Mouse (Mus musculus) hindbrain, embryonic 14.5 days (tissue): ENCODE data around the gene A4galt. TPM values are rescaled to one million over a fixed set of nuclear protein-coding genes. Genes with fewer than 3 reads are reported as not detected.

Experiments used
- ATAC-seq: fragments of 200-750 bp; cut with Nextera tagmentation; 2 replicates; pipeline ENCODE4 v1.8.0; 2017; ENCODE audit warnings: moderate number of reproducible peaks, mild to moderate bottlenecking, moderate TSS enrichment, moderate library complexity; ENCODE audit not compliant: low FRiP score
- DNase-seq: peaks from one replicate; pipeline ENCODE4 v3.0.0-alpha.2; 2015; ENCODE audit warnings: low spot score
- H3K27ac ChIP-seq: fragments of 300-500 bp; sonication (generic); 2 replicates; pipeline ENCODE4 v1.5.1; 2014; ENCODE audit warnings: mild to moderate bottlenecking, moderate library complexity
- H3K27me3 ChIP-seq: fragments of 300-500 bp; sonication (generic); 2 replicates; pipeline ENCODE4 v1.6.1; 2014; ENCODE audit warnings: mild to moderate bottlenecking, low read length, mixed read lengths; ENCODE audit not compliant: control insufficient read depth, insufficient read depth
- H3K36me3 ChIP-seq: fragments of 300-500 bp; sonication (generic); replicated peaks from 2 replicates; pipeline ENCODE4 v1.6.1; 2014; ENCODE audit not compliant: control insufficient read depth, insufficient read depth
- H3K4me1 ChIP-seq: fragments of 300-500 bp; sonication (generic); replicated peaks from 2 replicates; pipeline ENCODE4 v1.6.1; 2014; ENCODE audit warnings: antibody characterized with exemption, low read length, mixed read lengths; ENCODE audit not compliant: control insufficient read depth, insufficient read depth
- H3K4me2 ChIP-seq: fragments of 300-500 bp; sonication (generic); replicated peaks from 2 replicates; pipeline ENCODE4 v1.6.1; 2014; ENCODE audit warnings: mild to moderate bottlenecking, moderate library complexity
- H3K4me3 ChIP-seq: fragments of 300-500 bp; sonication (generic); replicated peaks from 2 replicates; pipeline ENCODE4 v1.5.1; 2014; ENCODE audit warnings: mild to moderate bottlenecking, low read length
- H3K9ac ChIP-seq: fragments of 300-500 bp; sonication (generic); 2 replicates; pipeline ENCODE4 v1.6.1; 2014
- H3K9me3 ChIP-seq: fragments of 300-500 bp; sonication (generic); 2 replicates; pipeline ENCODE4 v1.6.1; 2016; ENCODE audit warnings: low read length; ENCODE audit not compliant: control insufficient read depth
- WGBS: fragments of 180-500 bp; shearing (Covaris S2); extraction: QIAGEN DNeasy Blood & Tissue Kit; methylation state at CpG from one replicate; pipeline ENCODE4 v1.1.7; 2014; 5-methylcytosine and 5-hydroxymethylcytosine counted together
- polyA plus RNA-seq: library from polyadenylated mRNA; unstranded; fragments of >200 nt; fragmentation: Nextera tagmentation; extraction: Ambion mirVana; gene quantifications from 2 replicates; pipeline ENCODE4 v1.2.1, GENCODE M21; 2014

Gene A4galt
- polyA plus RNA-seq, 1 experiment from 2014 or later: 4.2 TPM

GRCm38 (mm10) chr15:83255191-83255782, 3.7 kb upstream of the A4galt start:
- DNase-seq (no peak), ATAC-seq (no peak)
- H3K4me3 ChIP-seq: no peak overlapping the region
- 89% methylated on average over 4 of the region's 4 CpGs for WGBS
- no peak overlapping the region for H3K4me2 ChIP-seq
- peaks cover 9% of the 10 kb centered on the region; the same call in 1 of the 2 replicates for H3K4me1 ChIP-seq
- H3K36me3 ChIP-seq: no peaks in the 10 kb centered on the region
- no peak overlapping the region for H3K27ac ChIP-seq
- H3K27me3 ChIP-seq: peaks cover 26% of the 10 kb centered on the region
- no peak overlapping the region for H3K9ac ChIP-seq
- no peaks in the 10 kb centered on the region for H3K9me3 ChIP-seq

- H3K27me3 ChIP-seq: peaks cover 32% of the 10 kb centered on the region
- H3K4me1 ChIP-seq: peaks cover 9% of the 10 kb centered on the region; the same call in 1 of the 2 replicates
- H3K4me3 ChIP-seq: no peak overlapping the region
- no peak overlapping the region for H3K9ac ChIP-seq
- no peak for ATAC-seq
- no peak for DNase-seq
- H3K27ac ChIP-seq: no peak overlapping the region
- 82% methylated on average over 10 of the region's 10 CpGs for WGBS
- H3K9me3 ChIP-seq: no peaks in the 10 kb centered on the region
- H3K36me3 ChIP-seq: no peaks in the 10 kb centered on the region
- H3K4me2 ChIP-seq: no peak overlapping the region
These were observed 2.9 kb upstream of the A4galt start for GRCm38 (mm10) chr15:83254372-83255070.

DNA sequence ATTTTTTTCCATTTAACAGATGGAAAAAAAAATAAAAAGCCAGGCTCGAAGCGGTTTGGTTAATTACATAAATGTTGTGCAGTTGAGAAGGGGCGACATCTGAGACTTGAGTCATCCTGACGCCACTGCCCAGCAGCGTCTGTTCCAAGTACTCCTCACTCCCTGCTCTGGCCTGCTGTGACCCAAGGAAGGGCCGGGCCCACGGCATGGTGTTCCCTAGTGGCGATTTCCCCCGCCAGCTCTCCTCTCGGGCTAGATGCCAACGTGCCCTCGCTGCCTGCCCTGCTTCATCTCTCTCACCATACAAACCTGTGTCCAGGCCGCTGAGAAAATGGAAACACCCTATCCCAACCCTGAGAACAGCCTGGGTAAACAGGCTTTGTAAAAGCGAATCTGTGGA, 486 bp upstream of the A4galt start:
- no peaks in the 10 kb centered on the region for H3K9me3 ChIP-seq
- H3K4me3 ChIP-seq: 0 out of 2 replicates have a peak overlapping the region, but pooled peaks have one; percentile 45
- H3K27ac ChIP-seq: no peak overlapping the region
- ATAC-seq (no peak), DNase-seq (no peak)
- H3K4me2 ChIP-seq: 0 out of 2 replicates have a peak overlapping the region, but pooled peaks have one; percentile 90
- H3K27me3 ChIP-seq: peaks cover 36% of the 10 kb centered on the region
- WGBS: 74% methylated on average over 14 of the region's 14 CpGs
- H3K9ac ChIP-seq: no peak overlapping the region
- H3K36me3 ChIP-seq: no peaks in the 10 kb centered on the region
- peaks cover 9% of the 10 kb centered on the region; the same call in 1 of the 2 replicates for H3K4me1 ChIP-seq

GRCm38 (mm10) chr15:83250651-83251175, 861 bp downstream of the A4galt start:
- peak overlapping the region; percentile 45 for H3K4me3 ChIP-seq
- DNase-seq (no peak), ATAC-seq (no peak)
- peak overlapping the region; percentile 90 for H3K4me2 ChIP-seq
- no peaks in the 10 kb centered on the region for H3K9me3 ChIP-seq
- H3K27ac ChIP-seq: no peak overlapping the region
- no peaks in the 10 kb centered on the region for H3K36me3 ChIP-seq
- peaks cover 36% of the 10 kb centered on the region for H3K27me3 ChIP-seq
- peak overlapping the region; percentile 55 for H3K9ac ChIP-seq
- 2% methylated on average over 20 of the region's 20 CpGs for WGBS
- H3K4me1 ChIP-seq: peaks cover 9% of the 10 kb centered on the region; the same call in 1 of the 2 replicates

DNA sequence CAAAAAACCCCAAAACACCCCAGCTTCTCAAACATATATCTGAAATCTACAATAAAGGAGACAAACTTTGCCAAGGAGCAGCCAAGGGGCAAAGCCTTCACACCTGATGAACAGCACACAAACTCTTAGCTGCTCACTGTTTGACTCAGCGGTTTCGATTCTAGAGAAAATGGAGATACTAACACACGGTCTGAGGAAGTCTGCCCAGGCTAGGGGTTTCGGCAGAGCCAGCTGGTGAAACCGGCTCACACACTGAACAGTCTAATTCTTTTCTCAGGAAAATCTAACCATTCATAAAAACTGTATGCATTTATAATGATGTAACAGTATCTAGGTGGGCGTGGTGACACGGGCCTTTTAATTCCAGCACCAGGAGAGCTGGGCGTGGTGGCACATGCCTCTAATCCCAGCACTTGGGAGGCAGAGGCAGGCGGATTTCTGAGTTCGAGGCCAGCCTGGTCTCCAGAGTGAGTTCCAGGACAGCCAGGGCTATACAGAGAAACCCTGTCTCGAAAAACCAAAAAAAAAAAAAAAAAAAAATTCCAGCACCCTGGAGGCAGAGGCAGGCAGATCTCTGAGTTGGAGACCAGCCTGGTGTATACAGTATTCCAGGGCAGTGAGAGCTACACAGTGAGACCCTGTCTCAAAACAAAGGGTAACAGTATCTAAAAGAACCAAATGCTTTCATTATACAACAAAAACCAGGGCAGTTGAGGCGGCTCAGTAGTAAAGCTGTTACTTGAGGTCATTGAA, 1.9 kb downstream of the A4galt start:
- 93% methylated on average over 11 of the region's 12 CpGs for WGBS

GRCm38 (mm10) chr15:83248236-83248844, 3.2 kb downstream of the A4galt start:
- Histone ChIP-seq H3K27me3 (peaks cover 36% of the 10 kb centered on the region), H3K27ac (no peak overlapping the region), H3K4me3 (no peak overlapping the region), H3K4me2 (no peak overlapping the region), H3K36me3 (no peaks in the 10 kb centered on the region), H3K9ac (no peak overlapping the region), H3K4me1 (peaks cover 9% of the 10 kb centered on the region; the same call in 1 of the 2 replicates), H3K9me3 (no peaks in the 10 kb centered on the region)
- ATAC-seq (no peak), DNase-seq (no peak)
- WGBS: 66% methylated on average over 14 of the region's 14 CpGs

More for the DNA sequence above, 1.9 kb downstream of the A4galt start:
- Histone ChIP-seq H3K9me3 (no peaks in the 10 kb centered on the region), H3K4me1 (peaks cover 9% of the 10 kb centered on the region; the same call in 1 of the 2 replicates), H3K4me3 (no peak overlapping the region), H3K36me3 (no peaks in the 10 kb centered on the region), H3K4me2 (no peak overlapping the region), H3K27ac (no peak overlapping the region), H3K9ac (no peak overlapping the region), H3K27me3 (peaks cover 36% of the 10 kb centered on the region)
- ATAC-seq: no peak
- no peak for DNase-seq

DNA sequence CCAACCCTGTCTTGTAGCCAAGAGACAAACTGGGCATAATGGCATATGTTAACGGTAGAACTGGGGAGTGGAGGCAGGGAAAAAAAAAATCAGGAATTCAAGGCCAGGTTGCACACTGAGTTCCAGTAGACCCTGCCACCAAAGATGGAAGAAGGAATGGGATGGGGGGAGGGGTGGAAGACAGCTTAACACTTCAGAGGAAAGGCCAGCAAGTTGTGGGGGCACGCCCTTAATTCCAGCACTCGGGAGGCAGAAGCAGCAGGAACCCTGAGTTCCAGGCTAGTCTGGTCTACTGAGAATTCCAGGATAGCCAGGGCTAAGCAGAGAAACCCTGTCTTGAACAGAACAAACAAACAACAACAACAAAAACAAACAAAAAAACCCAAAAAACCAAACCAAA, 7.2 kb downstream of the A4galt start:
- no peaks in the 10 kb centered on the region for H3K36me3 ChIP-seq
- 68% methylated on average over 3 of the region's 3 CpGs for WGBS
- H3K27ac ChIP-seq: no peak overlapping the region
- H3K4me2 ChIP-seq: no peak overlapping the region
- H3K27me3 ChIP-seq: 0 out of 2 replicates have a peak, but pooled peaks cover 2% of the 10 kb centered on the region
- no peaks in the 10 kb centered on the region for H3K4me1 ChIP-seq
- H3K9me3 ChIP-seq: no peaks in the 10 kb centered on the region
- no peak overlapping the region for H3K4me3 ChIP-seq
- no peak overlapping the region for H3K9ac ChIP-seq
- DNase-seq (no peak), ATAC-seq (no peak)

GRCm38 (mm10) chr15:83241961-83242680, 9.5 kb downstream of the A4galt start:
- Histone ChIP-seq H3K4me1 (no peaks in the 10 kb centered on the region), H3K36me3 (no peaks in the 10 kb centered on the region), H3K9ac (no peak overlapping the region), H3K27ac (no peak overlapping the region), H3K9me3 (no peaks in the 10 kb centered on the region), H3K4me3 (no peak overlapping the region), H3K27me3 (no peaks in the 10 kb centered on the region), H3K4me2 (no peak overlapping the region)
- ATAC-seq: no peak
- no peak for DNase-seq
- WGBS: 83% methylated on average over 4 of the region's 4 CpGs
